Mouse (Mus musculus): ENCODE measurements at regions not wholly inside any gene's neighbourhood (a gene's known extent, or its start where the extent isn't known, plus 50 kb on each side); places are given as distances from the start of the nearest gene placed in this dataset.

GRCm38 (mm10) chr9:87383513-87383912 is 128.2 kb upstream of the Cep162 start:
- Histone ChIP-seq H3K27ac (replicated peaks) (no peak overlapping the region), H3K36me3 (no peaks in the 10 kb centered on the region), H3K9me3 (no peaks in the 10 kb centered on the region), H3K4me2 (replicated peaks) (no peak overlapping the region), H3K4me1 (no peaks in the 10 kb centered on the region), H3K9ac (replicated peaks) (no peak overlapping the region), H3K27me3 (peaks cover 31% of the 10 kb centered on the region), H3K4me3 (no peak overlapping the region)
- 90% methylated on average over 3 of the region's 3 CpGs for WGBS
- no peak for ATAC-seq (ENCODE audit: low FRiP score, low read depth)

- Histone ChIP-seq H3K9ac (replicated peaks) (no peak overlapping the region), H3K9me3 (no peaks in the 10 kb centered on the region), H3K36me3 (no peaks in the 10 kb centered on the region), H3K27ac (replicated peaks) (no peak overlapping the region), H3K4me3 (no peak overlapping the region), H3K27me3 (peaks cover 70% of the 10 kb centered on the region), H3K4me2 (replicated peaks) (no peak overlapping the region), H3K4me1 (no peaks in the 10 kb centered on the region)
- no peak for ATAC-seq (ENCODE audit: low FRiP score, low read depth)
- WGBS, result 91% methylated on average over 7 of the region's 7 CpGs
Measured at GRCm38 (mm10) chr9:87377921-87378320, 122.6 kb upstream of the Cep162 start.

GRCm38 (mm10) chr9:87376731-87377310 is 121.5 kb upstream of the Cep162 start:
- no peak overlapping the region for H3K9ac ChIP-seq (replicated peaks)
- H3K4me2 ChIP-seq (replicated peaks), result no peak overlapping the region
- H3K27me3 ChIP-seq, result peaks cover 68% of the 10 kb centered on the region
- WGBS, result 75% methylated on average over 10 of the region's 10 CpGs
- no peaks in the 10 kb centered on the region for H3K4me1 ChIP-seq
- H3K9me3 ChIP-seq, result no peaks in the 10 kb centered on the region
- H3K4me3 ChIP-seq, result no peak overlapping the region
- no peak overlapping the region for H3K27ac ChIP-seq (replicated peaks)
- ATAC-seq (ENCODE audit: low FRiP score, low read depth), result no peak
- no peaks in the 10 kb centered on the region for H3K36me3 ChIP-seq

- Histone ChIP-seq H3K27me3 (peaks cover 70% of the 10 kb centered on the region), H3K4me1 (no peaks in the 10 kb centered on the region), H3K9me3 (no peaks in the 10 kb centered on the region), H3K4me3 (no peak overlapping the region), H3K4me2 (replicated peaks) (no peak overlapping the region), H3K27ac (replicated peaks) (no peak overlapping the region), H3K9ac (replicated peaks) (no peak overlapping the region), H3K36me3 (no peaks in the 10 kb centered on the region)
- ATAC-seq (ENCODE audit: low FRiP score, low read depth), result peak; percentile 56
- 27% methylated on average over 4 of the region's 4 CpGs for WGBS
Measured at GRCm38 (mm10) chr9:87372251-87372905, 117.0 kb upstream of the Cep162 start.

GRCm38 (mm10) chr9:87369059-87369458 is 113.7 kb upstream of the Cep162 start:
- Histone ChIP-seq H3K27me3 (peaks cover 64% of the 10 kb centered on the region), H3K4me2 (replicated peaks) (no peak overlapping the region), H3K9ac (replicated peaks) (no peak overlapping the region), H3K4me1 (no peaks in the 10 kb centered on the region), H3K9me3 (no peaks in the 10 kb centered on the region), H3K36me3 (no peaks in the 10 kb centered on the region), H3K27ac (replicated peaks) (no peak overlapping the region), H3K4me3 (no peak overlapping the region)
- 66% methylated on average over 4 of the region's 4 CpGs for WGBS
- ATAC-seq (ENCODE audit: low FRiP score, low read depth), result no peak

GRCm38 (mm10) chr9:87347008-87347407 is 91.7 kb upstream of the Cep162 start:
- Histone ChIP-seq H3K9ac (replicated peaks) (no peak overlapping the region), H3K27ac (replicated peaks) (no peak overlapping the region), H3K4me3 (no peak overlapping the region), H3K9me3 (no peaks in the 10 kb centered on the region), H3K36me3 (no peaks in the 10 kb centered on the region), H3K27me3 (no peaks in the 10 kb centered on the region), H3K4me1 (no peaks in the 10 kb centered on the region), H3K4me2 (replicated peaks) (no peak overlapping the region)
- ATAC-seq (ENCODE audit: low FRiP score, low read depth), result no peak
- WGBS, result 76% methylated on average over 1 of the region's 1 CpGs

GRCm38 (mm10) chr9:87346278-87346882 is 91.0 kb upstream of the Cep162 start:
- no peaks in the 10 kb centered on the region for H3K9me3 ChIP-seq
- no peak for ATAC-seq (ENCODE audit: low FRiP score, low read depth)
- no peaks in the 10 kb centered on the region for H3K27me3 ChIP-seq
- 73% methylated on average over 3 of the region's 3 CpGs for WGBS
- H3K27ac ChIP-seq (replicated peaks), result no peak overlapping the region
- H3K36me3 ChIP-seq, result no peaks in the 10 kb centered on the region
- no peak overlapping the region for H3K4me3 ChIP-seq
- H3K9ac ChIP-seq (replicated peaks), result no peak overlapping the region
- H3K4me2 ChIP-seq (replicated peaks), result no peak overlapping the region
- no peaks in the 10 kb centered on the region for H3K4me1 ChIP-seq

- 85% methylated on average over 5 of the region's 5 CpGs for WGBS
Measured at GRCm38 (mm10) chr9:87341438-87341837, 86.1 kb upstream of the Cep162 start.

GRCm38 (mm10) chr9:87326374-87327295 is 71.3 kb upstream of the Cep162 start:
- Histone ChIP-seq H3K9me3 (no peaks in the 10 kb centered on the region), H3K27ac (replicated peaks) (no peak overlapping the region), H3K27me3 (no peaks in the 10 kb centered on the region), H3K4me1 (no peaks in the 10 kb centered on the region), H3K4me3 (no peak overlapping the region), H3K36me3 (no peaks in the 10 kb centered on the region), H3K9ac (replicated peaks) (no peak overlapping the region), H3K4me2 (replicated peaks) (no peak overlapping the region)
- ATAC-seq (ENCODE audit: low FRiP score, low read depth), result no peak
- WGBS, result 58% methylated on average over 6 of the region's 6 CpGs

More at GRCm38 (mm10) chr9:87341438-87341837, 86.1 kb upstream of the Cep162 start:
- H3K36me3 ChIP-seq, result no peaks in the 10 kb centered on the region
- H3K9ac ChIP-seq (replicated peaks), result no peak overlapping the region
- no peaks in the 10 kb centered on the region for H3K27me3 ChIP-seq
- H3K9me3 ChIP-seq, result no peaks in the 10 kb centered on the region
- H3K4me3 ChIP-seq, result no peak overlapping the region
- H3K4me1 ChIP-seq, result no peaks in the 10 kb centered on the region
- no peak overlapping the region for H3K27ac ChIP-seq (replicated peaks)
- no peak for ATAC-seq (ENCODE audit: low FRiP score, low read depth)
- no peak overlapping the region for H3K4me2 ChIP-seq (replicated peaks)

- 64% methylated on average over 2 of the region's 2 CpGs for WGBS
- no peak for ATAC-seq (ENCODE audit: low FRiP score, low read depth)
- Histone ChIP-seq H3K9me3 (no peaks in the 10 kb centered on the region), H3K4me2 (replicated peaks) (no peak overlapping the region), H3K27ac (replicated peaks) (no peak overlapping the region), H3K4me1 (no peaks in the 10 kb centered on the region; the same call in 1 of the 2 replicates), H3K27me3 (no peaks in the 10 kb centered on the region), H3K36me3 (no peaks in the 10 kb centered on the region), H3K4me3 (no peak overlapping the region), H3K9ac (replicated peaks) (no peak overlapping the region)
Measured at GRCm38 (mm10) chr9:87323690-87324089, 68.4 kb upstream of the Cep162 start.

- Histone ChIP-seq H3K4me1 (no peaks in the 10 kb centered on the region; the same call in 1 of the 2 replicates), H3K9me3 (no peaks in the 10 kb centered on the region), H3K9ac (replicated peaks) (no peak overlapping the region), H3K4me2 (replicated peaks) (no peak overlapping the region), H3K27me3 (no peaks in the 10 kb centered on the region), H3K36me3 (no peaks in the 10 kb centered on the region), H3K27ac (replicated peaks) (no peak overlapping the region), H3K4me3 (no peak overlapping the region)
- ATAC-seq (ENCODE audit: low FRiP score, low read depth), result no peak
- 79% methylated on average over 13 of the region's 13 CpGs for WGBS
Measured at GRCm38 (mm10) chr9:87320758-87321157, 65.4 kb upstream of the Cep162 start.

GRCm38 (mm10) chr9:87318767-87319166 is 63.4 kb upstream of the Cep162 start:
- no peaks in the 10 kb centered on the region for H3K36me3 ChIP-seq
- no peak overlapping the region for H3K9ac ChIP-seq (replicated peaks)
- no peak overlapping the region for H3K27ac ChIP-seq (replicated peaks)
- ATAC-seq (ENCODE audit: low FRiP score, low read depth), result no peak
- H3K27me3 ChIP-seq, result no peaks in the 10 kb centered on the region
- no peaks in the 10 kb centered on the region for H3K9me3 ChIP-seq
- H3K4me3 ChIP-seq, result no peak overlapping the region
- 77% methylated on average over 7 of the region's 7 CpGs for WGBS
- no peak overlapping the region for H3K4me2 ChIP-seq (replicated peaks)
- no peaks in the 10 kb centered on the region; the same call in 1 of the 2 replicates for H3K4me1 ChIP-seq
